Mouse (Mus musculus): Measurements from ENCODE around the gene Capn9.

Capn9 gene

DNA sequence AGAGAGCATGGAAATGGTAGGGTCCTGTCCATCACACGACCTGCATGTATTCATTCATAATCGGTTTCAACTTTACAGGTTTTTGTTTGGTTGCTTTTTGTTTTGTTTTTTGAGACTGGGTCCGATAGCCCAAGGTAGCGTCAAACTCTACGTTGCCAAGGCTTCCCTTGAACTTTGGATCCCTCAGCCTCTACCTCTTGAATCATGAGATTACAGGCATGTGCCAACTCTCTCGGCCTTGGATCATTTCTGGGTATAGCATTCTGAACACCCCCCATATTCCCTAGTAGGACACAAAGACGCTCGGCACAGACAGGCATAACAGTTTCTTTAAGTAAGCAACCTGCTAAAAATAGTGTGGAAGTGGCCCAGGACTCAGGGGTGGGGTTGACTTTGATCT lies 65.7 kb downstream of the Capn9 start:
- DNase-seq (ENCODE audit: low read depth, low spot score): no peak

DNA sequence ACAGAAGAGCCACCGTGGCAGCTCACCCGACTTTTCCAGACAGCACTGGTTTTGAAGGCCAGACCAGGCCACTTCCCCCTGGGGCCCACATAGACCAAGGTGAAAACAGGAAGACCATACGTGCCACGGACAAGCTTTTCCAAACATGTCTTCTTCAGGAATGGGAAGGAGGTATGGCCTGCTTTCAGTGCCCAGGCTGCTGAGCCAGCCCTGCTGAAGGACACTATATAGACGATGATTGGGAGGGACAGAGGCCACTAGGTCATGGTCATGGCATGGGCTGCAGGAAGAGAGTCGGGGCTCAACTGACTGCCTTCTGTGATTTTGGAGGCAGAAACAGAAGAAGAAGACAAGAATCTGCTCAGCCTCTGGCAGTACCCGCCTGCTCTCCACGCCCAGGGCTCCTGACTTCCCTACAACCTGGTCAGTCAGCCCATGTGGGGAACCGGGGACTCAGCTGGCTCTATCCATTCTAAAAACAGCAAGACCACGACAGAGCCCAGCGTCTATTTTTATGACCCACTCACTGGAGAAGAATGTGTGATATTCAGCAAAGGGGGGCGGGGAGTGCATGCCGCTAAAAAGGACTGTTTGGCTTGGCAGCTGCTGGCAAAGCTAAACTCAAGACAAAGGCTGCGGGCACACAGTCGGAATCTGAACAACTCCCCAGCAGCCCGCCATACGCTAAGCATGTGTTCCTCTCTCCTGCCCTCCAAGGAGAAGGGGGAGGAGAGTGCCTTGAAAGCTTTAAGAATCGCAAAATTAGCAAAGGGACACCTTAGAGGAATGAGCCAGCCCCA lies 67.8 kb downstream of the Capn9 start:
- DNase-seq (ENCODE audit: low read depth, low spot score): peak; percentile 37

DNA sequence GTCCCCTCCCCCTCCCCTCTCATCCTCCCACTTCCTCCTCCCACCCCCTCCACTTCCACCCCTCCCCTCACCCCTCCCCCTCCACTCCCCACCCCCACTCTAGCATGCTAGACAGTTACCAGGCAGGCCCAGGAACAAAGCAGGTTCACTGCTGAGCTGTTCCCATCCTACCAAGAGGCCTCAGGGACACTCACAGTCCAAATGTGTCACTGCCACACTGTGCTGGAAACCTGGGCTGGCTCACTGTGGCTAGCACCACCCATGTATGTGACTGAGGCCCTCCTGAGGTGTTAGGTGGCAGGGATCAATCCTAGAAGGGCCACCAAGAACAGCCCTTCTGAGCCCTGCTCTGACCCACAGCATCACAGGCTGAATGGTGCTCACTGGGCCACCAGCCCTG lies 72.4 kb downstream of the Capn9 start:
- no peak for DNase-seq (ENCODE audit: low read depth, low spot score)

DNA sequence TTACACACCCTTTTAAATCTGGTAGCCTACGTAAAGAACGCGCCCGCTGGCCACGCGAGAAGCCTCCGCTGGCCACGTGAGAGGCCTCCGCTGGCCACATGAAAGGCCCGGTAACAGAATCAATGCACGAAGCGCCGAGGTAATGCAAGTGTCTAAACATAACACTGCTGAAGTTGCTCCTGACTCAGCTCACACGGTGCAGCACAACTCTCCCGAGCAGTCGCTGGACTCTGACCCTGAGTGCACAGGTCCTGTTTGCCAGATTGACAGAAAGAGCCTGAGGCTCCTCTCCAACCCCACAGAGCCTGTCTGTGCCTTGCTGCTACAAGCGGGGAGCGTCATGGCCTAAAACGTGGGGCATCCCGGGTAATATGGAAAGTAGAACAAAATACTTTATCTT lies 75.9 kb downstream of the Capn9 start:
- no peak for DNase-seq (ENCODE audit: low read depth, low spot score)

DNA sequence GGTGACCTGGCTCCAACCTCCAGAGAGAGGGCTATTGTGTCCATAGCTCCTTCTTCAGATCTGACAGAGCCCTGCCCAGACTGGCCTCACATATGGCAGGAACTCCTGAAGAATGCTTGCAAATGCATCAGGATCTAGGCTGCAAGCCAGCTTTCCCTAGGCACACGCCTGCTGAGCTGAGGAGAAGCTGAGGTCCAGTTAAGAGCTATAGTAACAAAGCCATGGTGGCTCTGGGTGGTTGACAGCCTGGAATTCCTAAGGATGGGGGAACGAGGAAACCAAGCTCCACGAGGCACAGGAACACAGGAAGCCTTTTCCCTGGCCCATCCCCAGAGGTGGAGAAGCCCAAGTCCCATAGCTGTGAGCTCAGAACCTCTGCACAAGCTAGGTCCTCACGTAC lies 76.6 kb downstream of the Capn9 start:
- DNase-seq (ENCODE audit: low read depth, low spot score): no peak

DNA sequence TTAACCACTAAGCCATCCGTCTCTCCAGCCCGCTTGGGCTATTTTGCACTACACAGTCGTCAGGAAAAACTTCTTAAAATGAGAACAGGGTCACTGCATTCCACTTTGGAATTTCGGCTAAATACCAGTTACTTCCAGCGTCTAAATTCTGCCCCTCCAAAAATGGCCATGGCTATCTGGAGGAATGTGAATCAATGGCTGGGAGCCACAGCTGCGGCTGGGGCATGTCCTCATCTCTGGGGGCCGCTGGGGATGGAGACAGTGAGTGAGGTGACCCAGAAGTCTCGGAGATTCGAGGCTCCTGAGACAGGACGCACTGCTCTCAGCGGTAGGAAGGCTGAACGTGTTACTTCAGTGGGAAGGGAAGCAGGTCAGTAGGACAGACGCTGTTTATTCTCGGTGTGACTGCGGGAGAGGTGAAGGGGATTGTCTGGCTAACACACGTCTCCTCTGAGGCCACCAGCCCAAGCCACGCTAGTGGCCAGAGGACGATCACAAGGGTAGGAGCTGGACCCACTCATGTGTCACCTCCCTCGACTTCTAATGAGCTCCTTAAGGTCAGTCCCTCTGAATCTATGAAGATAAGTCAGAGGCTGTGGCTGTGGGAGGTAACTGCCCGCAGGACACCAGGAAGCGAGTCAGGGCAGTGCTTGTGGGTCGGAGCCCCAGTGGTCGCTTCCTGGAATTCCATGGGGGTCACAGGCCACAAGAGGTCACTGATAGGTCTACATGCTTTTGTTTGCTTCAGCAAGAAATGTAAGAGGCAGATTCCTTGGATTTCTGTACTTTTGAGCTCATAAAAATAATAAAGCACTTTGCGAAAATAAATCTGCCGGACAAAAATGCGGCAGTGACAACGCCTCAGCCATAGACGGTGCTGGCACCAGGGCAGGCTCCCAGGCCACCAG lies 77.9 kb downstream of the Capn9 start:
- DNase-seq (ENCODE audit: low read depth, low spot score): no peak

DNA sequence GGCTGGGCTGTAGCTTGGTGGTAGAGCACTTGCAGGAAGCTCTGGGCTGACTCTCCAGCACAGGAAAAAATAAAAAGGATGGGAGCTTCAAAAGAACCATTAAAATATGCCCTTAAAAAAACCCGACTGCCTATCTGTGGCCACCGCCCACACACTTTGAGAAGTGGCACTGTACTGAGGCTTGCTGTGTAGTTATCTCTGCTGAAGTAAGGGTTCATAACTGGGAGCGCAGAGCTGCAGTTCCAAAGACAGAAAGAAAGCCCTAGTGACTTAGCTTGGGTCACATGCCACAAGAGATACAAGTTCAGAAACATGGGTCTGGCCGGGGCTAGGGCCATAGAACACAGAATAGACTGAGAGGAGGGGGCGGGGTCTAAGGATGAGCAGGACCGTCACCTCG lies 82.0 kb downstream of the Capn9 start:
- no peak for DNase-seq (ENCODE audit: low read depth, low spot score)

DNA sequence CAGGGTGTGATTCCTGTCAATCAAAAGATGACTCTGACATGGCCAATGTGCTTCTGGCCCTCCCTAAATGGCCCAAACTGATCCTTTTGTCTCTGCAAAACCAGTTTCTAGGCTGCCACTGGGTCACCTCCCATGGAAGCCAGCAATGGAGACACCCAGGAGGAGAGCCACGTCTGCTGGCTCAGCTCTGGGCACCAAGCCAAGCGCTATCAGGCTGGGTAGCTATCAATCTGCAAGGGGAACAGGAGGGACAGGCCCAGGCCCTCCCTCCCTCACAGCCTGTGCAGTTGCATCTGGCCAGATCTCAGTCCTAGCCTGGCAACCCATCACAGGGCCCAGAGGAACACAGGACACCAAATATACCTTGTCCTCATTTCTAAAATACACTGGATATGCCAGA lies 82.5 kb downstream of the Capn9 start:
- DNase-seq (ENCODE audit: low read depth, low spot score): no peak

DNA sequence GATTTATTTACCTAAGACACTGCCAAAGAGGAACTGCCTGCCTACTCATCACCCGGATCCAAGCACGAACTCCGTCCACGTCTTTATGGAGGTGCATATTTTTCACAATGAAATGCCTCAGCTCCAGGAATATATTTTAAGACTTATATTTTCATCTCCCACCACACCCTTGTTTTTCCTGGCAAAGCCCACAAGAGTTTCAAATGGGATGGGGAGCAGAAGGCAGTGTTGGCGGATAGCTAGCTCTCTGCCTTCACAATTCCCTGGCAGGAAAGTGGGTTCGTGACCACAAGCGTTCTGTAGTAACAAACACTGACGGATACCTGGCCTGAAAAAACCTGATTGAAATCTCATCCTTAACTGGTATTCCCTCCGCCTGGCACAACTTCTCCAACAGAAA lies 85.9 kb downstream of the Capn9 start:
- no peak for DNase-seq (ENCODE audit: low read depth, low spot score)

DNA sequence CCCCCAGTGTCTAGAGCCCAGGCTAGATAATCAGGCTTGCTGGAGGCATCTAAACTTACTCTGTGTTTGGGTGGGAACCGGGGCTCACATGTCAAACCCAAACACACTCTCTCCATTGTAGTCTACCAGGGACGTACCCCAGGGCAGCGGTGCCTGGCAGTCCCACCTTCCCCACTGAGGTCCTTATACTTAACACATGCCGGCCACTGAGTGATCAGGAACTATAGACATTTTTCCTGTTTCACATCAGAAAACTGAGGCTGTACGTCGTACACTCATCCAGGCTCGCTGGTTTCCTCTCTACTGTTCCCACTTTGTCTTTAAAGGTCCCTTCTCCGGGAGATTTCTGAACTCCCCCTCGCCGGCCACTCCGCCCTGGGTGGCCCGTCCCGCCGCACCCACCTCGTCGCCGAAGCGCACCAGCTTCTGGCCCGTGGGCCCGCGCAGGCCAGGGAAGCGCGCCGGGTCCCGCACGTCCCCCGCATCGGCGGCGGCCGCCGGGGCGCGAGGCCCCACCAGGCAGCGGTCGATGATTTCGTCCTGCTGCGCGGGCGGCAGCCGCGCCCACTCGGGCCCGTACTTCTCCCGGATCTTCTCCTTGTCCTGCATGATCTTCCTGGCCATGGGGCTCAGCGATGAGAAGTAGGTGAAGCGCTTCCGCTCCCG lies 86.7 kb downstream of the Capn9 start:
- DNase-seq (ENCODE audit: low read depth, low spot score): peak; percentile 32

DNA sequence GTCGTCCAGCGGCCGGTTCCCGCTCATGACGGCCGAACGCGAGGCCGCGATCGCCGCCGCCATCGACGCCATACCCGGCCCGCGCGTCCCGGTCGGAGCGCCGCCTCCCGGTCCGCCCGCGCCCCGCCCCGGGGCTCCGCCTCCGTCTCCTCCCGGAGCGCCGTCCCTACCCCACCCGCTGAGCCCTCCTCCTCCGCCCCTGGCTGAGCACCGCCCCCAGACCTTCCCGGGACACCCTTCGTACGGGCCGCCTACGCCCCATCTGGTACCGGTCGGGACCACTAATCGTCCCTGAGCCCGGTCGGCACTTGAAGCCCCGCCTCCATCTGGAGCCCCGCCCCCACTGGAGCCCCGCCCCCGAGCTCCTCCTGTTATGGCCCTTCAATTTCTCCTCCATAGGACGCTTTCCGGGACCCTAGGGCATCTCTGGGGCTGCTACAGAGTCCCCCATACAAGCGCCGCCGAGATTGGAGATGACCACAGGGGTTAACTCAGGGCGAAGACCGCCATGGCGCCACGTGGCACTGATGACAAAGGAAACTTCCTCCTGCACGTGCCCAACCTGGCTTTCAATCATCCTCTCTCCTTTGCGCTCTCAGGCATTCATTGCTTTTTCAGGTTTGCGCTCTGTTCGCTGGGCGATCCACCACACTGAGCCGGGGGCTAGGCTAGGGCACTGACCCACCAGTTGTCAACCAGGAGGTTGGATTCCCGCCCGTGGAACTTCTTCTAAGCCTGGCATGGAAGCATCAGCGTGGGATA lies 87.4 kb downstream of the Capn9 start, which contains the start of gene 2310022B05Rik:
2310022B05Rik (minus strand) TSS at position 258 of the 762 bp plus-strand sequence.
- peak; percentile 73 for DNase-seq (ENCODE audit: low read depth, low spot score)

DNA sequence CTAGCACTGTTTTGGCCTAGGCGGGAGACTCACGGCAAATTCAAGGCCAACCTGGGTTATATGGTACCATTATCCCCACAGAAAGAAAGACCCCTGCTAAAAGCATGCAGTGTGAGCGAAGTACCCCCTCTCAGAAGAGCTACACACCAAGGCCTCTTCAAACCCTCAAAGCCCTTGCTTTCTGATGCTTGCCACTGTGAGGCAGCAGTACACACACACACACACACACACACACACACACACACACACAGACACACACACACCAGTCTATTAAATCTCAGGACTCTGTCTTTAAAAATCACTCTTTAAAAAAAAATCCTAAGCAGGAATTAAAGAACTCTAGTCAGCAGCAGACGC lies 87.9 kb downstream of the Capn9 start:
- DNase-seq (ENCODE audit: low read depth, low spot score): no peak

DNA sequence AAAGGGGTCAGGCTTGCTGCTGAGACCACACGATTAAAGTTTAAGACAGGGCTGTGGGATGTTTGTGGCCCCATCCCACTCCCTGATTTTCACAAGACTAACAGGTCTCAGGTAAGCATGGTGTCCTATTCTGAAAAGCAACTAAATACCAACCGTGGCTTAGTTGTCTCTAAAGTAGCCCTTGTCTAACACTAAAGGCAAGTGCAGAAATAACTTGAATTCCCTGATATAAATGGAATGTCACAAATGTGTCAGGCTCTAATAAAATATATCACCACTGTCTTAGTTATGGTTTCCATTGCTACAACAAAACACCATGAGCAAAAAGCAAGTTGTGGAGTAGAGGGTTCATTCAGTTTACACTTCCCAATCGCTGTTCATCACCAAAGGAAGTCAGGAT lies 88.5 kb downstream of the Capn9 start:
- DNase-seq (ENCODE audit: low read depth, low spot score): no peak
